Mouse (Mus musculus): ENCODE data around the gene Rdh19.

DNA sequence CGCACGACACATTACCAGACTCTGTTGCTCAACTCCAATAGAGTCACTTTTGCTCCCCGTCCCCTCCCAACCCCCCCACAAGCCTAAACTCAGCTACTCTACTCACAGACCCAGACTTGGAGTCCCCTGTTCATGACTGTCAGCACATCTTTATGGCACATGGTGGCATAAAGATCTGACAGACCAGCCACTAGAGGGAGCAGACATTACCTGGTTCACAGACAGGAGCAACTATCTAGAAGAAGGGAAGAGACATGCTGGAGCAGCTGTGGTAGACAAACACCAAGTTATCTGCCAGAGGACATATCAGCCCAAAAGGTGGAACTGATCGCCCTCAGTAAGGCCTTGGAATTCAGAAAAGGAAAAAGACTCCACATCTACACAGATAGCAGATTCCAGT is 22.8 kb downstream of the Rdh19 start:
- TF ChIP-seq EP300 (IDR thresholded peaks at IDR 0.05; ENCODE audit: low read depth) (no peak), CTCF (IDR thresholded peaks at IDR 0.05; ENCODE audit: low read depth) (peak; percentile 26)
